Mouse (Mus musculus): ENCODE measurements around the gene Inpp5e. TPM values are rescaled to one million over a fixed set of nuclear protein-coding genes. Genes with fewer than 3 reads are reported as not detected.
"Not testable (repeated sequence)": the region's sequence is repeated elsewhere in the genome, so short reads cannot be mapped to it uniquely, and the experiment has no call there.

Gene Inpp5e
- polyA plus RNA-seq, 1 experiment = 17.1 TPM

DNA sequence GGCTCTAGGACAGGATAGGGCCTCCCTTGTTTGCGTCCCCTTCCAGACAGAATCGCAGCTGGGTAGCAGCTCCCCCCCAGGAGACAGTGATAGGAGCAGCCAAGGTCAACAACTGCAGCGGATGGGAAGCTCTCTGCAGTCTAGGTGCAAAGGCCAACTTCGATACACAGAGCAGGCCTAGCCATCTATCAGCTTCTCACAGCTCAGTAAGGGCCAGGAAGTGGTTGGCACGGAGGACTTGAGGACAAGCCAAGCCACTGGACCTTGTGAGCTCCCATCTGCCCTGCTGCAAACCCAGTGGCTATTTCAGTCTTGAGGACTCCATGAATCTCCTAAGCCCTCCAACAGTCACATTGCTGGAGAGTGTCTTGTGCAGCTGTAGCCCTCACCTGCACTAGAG is 9.4 kb downstream of the Inpp5e start:
- H3K4me3 ChIP-seq (ENCODE audit: insufficient read depth, low read length) = no peak overlapping the region
- no peak for TF ChIP-seq POLR2A (IDR thresholded peaks at IDR 0.05; ENCODE audit: low read depth, low read length)
- no peak for TF ChIP-seq CTCF (IDR thresholded peaks at IDR 0.05; ENCODE audit: borderline replicate concordance, insufficient read depth, low read length)
- H3K4me1 ChIP-seq (ENCODE audit: control insufficient read depth, insufficient read depth, low read length) = no peaks in the 10 kb centered on the region
- H3K27ac ChIP-seq (ENCODE audit: insufficient read depth, low read length) = no peak overlapping the region

DNA sequence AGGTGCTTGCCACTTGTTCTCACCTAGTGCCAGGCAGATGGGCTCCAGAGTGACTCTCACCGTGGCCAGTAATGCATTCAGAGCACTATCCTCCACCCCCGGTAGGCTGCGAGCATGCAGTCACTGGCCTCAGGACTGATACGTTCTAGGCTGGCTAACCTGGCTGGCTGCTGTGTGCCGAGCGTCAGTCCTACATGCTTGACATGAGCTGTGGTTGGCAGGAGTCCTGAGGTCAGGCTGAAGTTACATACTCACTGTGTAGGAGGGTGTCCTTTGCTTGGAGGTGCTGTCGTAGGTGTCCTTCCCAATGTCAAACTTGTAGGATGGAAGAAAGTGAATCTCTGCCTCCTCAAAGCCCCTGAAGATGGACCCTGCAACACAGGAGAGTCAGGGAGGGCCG is 10.0 kb downstream of the Inpp5e start:
- Histone ChIP-seq H3K4me3 (ENCODE audit: insufficient read depth, low read length) (no peak overlapping the region), H3K4me1 (ENCODE audit: control insufficient read depth, insufficient read depth, low read length) (no peaks in the 10 kb centered on the region), H3K27ac (ENCODE audit: insufficient read depth, low read length) (no peak overlapping the region)
- TF ChIP-seq CTCF (IDR thresholded peaks at IDR 0.05; ENCODE audit: borderline replicate concordance, insufficient read depth, low read length) (no peak), POLR2A (IDR thresholded peaks at IDR 0.05; ENCODE audit: low read depth, low read length) (no peak)

DNA sequence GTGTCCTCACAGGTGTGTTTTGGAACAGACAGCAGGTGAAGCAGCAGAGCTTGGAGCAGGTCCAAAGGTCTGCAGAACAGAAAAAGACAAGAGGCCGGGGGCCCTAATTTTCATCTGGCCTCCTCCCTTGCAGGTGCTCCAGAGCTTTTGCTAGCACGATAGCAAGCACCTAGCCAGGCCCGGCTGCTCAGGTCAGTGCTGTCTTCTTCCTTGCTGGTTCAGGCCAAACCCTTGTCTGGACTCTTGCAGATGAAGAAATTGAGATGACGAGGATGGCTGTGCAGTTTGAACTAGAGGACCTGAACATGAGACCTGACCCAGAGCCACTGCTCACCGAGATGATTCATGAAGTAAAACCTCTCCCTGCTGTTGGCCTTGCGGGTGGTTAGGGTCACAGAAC is 17.4 kb downstream of the Inpp5e start:
- no peak for TF ChIP-seq CTCF (IDR thresholded peaks at IDR 0.05; ENCODE audit: borderline replicate concordance, insufficient read depth, low read length)
- no peak for TF ChIP-seq POLR2A (IDR thresholded peaks at IDR 0.05; ENCODE audit: low read depth, low read length)
- H3K4me3 ChIP-seq (ENCODE audit: insufficient read depth, low read length) = no peak overlapping the region
- H3K27ac ChIP-seq (ENCODE audit: insufficient read depth, low read length) = no peak overlapping the region
- H3K4me1 ChIP-seq (ENCODE audit: control insufficient read depth, insufficient read depth, low read length) = 0 out of 2 replicates have a peak, but pooled peaks cover 7% of the 10 kb centered on the region

DNA sequence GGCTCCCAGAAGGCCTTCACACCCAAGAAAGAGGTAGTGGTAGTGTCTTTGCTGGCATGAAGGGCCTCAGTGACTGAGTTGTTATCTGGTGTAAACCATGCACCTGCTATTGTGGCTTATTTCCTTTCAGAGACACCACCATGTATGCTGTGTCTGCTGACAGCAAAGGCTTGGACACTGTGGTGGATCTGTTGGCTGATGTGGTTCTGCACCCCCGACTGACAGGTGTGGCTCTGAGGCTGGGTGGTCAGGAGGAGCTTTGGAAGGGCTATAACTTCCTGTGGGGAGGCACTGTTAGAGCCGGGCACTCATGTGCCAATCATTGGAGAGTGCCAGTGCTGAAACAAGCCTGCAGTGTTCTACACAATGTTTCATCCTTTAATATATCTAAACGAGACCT is 18.0 kb downstream of the Inpp5e start:
- Histone ChIP-seq H3K27ac (ENCODE audit: insufficient read depth, low read length) (no peak overlapping the region), H3K4me1 (ENCODE audit: control insufficient read depth, insufficient read depth, low read length) (0 out of 2 replicates have a peak, but pooled peaks cover 7% of the 10 kb centered on the region), H3K4me3 (ENCODE audit: insufficient read depth, low read length) (no peak overlapping the region)
- TF ChIP-seq CTCF (IDR thresholded peaks at IDR 0.05; ENCODE audit: borderline replicate concordance, insufficient read depth, low read length) (no peak), POLR2A (IDR thresholded peaks at IDR 0.05; ENCODE audit: low read depth, low read length) (no peak)

DNA sequence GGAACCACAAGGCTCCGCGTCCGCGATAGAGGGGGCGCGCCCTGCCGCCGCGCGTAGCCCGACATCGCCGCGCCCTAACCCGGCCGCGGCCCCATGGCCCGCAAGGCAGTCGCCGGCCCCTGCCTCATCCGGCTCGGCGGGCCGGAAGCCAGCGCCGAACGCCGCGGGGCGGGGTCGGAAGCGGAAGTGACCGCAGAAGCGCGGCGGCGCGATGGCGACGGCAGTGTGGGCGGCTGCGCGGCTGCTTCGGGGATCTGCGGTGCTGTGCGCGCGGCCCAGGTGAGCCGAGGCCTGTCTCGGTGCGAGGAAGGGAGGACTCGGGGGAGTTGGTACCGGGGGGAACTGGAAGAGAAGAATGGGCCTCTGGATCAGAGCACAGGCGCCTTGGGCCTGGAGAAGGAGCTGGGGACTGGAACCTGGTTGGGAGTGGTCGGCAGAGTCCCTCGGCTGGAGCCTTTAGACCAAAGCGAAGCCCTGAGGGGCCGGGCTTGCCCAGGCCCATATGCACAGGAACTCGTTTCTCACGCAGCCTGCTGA is 19.8 kb downstream of the Inpp5e start, which contains the start of the genes Entr1 and Pmpca:
Gene Entr1 (minus strand): TSS at position 163 of the 537 bp plus-strand sequence.
Gene Pmpca (plus strand): TSS at position 186 of the 537 bp plus-strand sequence.
- H3K4me3 ChIP-seq (ENCODE audit: insufficient read depth, low read length) = peak within 1 kb of the TSS; percentile 94
- H3K27ac ChIP-seq (ENCODE audit: insufficient read depth, low read length) = 0 out of 2 replicates have a peak within 1 kb of the TSS, but pooled peaks have one; percentile 28
- no peak for TF ChIP-seq CTCF (IDR thresholded peaks at IDR 0.05; ENCODE audit: borderline replicate concordance, insufficient read depth, low read length)
- TF ChIP-seq POLR2A (IDR thresholded peaks at IDR 0.05; ENCODE audit: low read depth, low read length) = peak; percentile 81
- H3K4me1 ChIP-seq (ENCODE audit: control insufficient read depth, insufficient read depth, low read length) = 0 out of 2 replicates have a peak, but pooled peaks cover 7% of the 10 kb centered on the region

DNA sequence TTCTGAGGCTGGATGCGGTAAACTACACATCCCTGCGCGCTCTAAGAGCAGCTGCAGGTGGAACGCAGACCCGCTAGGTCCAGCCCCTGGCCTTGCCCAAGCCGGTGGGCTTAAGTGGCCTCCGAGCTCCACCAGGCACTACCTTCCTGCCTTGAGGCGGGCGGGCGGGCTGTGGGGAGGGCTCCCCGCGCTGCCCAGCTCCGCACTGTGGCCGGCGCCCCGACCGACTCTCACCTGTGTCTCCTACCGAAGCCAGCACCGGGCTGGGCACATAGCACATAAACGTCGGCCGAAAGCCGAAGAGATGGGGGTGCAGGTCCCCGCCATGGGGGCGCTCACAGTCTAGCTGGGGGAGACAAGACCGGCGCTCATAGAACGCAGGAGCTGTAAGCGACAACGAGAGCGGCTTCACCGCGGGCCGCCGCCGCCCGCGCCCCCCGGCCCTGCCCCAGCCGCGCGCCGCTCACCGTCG is 20.3 kb downstream of the Inpp5e start:
- 0 out of 2 replicates have a peak, but pooled peaks cover 7% of the 10 kb centered on the region for H3K4me1 ChIP-seq (ENCODE audit: control insufficient read depth, insufficient read depth, low read length)
- TF ChIP-seq POLR2A (IDR thresholded peaks at IDR 0.05; ENCODE audit: low read depth, low read length) (no peak), CTCF (IDR thresholded peaks at IDR 0.05; ENCODE audit: borderline replicate concordance, insufficient read depth, low read length) (no peak)

DNA sequence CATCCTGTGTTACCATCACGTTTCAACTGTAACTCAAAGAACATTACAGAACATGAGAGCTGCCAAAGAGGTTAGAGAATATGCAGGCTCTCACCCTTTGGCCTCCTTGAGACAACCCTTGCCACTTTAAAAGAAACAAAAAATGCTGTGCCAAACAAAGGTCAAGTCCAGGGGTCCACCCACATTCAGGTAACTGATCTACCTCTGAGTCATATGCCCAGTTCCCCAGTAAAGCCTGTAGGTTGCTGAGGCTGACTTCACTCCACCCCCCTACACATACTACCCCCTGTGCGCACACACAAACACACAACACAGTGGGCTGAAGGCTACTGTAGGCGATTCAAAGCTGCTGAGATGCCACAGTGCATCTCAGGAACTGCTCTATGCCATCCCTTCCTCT is 21.3 kb downstream of the Inpp5e start:
- TF ChIP-seq POLR2A (IDR thresholded peaks at IDR 0.05; ENCODE audit: low read depth, low read length) (no peak), CTCF (IDR thresholded peaks at IDR 0.05; ENCODE audit: borderline replicate concordance, insufficient read depth, low read length) (no peak)
- Histone ChIP-seq H3K4me3 (ENCODE audit: insufficient read depth, low read length) (peak overlapping the region; percentile 94), H3K4me1 (ENCODE audit: control insufficient read depth, insufficient read depth, low read length) (0 out of 2 replicates have a peak, but pooled peaks cover 7% of the 10 kb centered on the region), H3K27ac (ENCODE audit: insufficient read depth, low read length) (no peak overlapping the region)

More for the DNA sequence above, 20.3 kb downstream of the Inpp5e start:
- Histone ChIP-seq H3K27ac (ENCODE audit: insufficient read depth, low read length) (no peak overlapping the region), H3K4me3 (ENCODE audit: insufficient read depth, low read length) (peak overlapping the region; percentile 94)

DNA sequence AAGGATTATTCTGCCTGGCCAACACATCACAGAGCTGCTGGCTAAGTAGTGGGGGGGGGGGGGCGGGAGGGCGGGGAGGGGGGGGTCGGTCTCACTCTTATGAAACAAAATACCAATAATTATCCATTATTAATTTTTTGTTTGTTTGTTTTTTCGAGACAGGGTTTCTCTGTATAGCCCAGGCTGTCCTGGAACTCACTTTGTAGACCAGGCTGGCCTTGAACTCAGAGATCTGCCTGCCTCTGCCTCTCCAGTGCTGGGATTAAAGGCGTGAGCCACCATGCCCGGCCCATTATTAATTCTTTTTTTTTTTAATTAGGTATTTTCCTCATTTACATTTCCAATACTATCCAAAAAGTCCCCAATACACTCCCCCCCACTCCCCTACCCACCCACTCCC is 28.1 kb downstream of the Inpp5e start:
- H3K4me1 ChIP-seq (ENCODE audit: control insufficient read depth, insufficient read depth, low read length); H3K27ac ChIP-seq (ENCODE audit: insufficient read depth, low read length): not testable (repeated sequence)
- H3K4me3 ChIP-seq (ENCODE audit: insufficient read depth, low read length) = peak overlapping the region; percentile 74

DNA sequence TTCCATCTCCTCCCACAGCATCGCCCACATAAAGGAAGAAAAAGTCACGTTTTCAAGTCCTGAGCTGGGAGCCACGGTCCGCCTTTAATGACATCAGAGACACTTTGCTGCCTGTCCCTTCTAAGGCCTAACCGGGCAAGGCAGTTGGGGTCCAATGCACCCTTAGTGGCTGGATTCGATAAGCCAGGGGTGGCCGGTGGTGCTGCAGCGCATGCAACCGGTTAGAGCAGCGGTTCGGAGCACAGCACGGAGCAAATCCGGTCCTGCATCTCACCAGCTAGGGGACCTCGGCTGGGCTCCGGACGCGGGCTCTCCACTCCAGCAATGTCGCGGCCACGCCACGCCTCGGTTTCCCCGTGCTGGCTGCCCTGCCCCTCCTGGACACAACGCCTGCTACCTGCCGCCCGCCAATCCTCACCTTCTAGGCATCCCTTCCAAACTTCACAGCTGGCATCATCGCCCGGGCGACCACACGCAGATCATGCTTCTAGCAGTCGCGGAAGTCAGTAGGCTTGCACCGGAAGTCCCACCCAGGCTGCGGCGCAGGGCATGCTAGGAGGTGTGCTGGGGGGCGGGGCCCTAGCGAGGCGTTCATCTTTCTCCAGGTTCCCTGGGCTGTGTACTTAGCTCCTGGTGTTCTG is 28.8 kb downstream of the Inpp5e start, which contains the start of gene Snapc4:
Gene Snapc4 (minus strand): TSS at position 523 of the 641 bp plus-strand sequence.
- Histone ChIP-seq H3K27ac (ENCODE audit: insufficient read depth, low read length) (no peak within 1 kb of the TSS), H3K4me1 (ENCODE audit: control insufficient read depth, insufficient read depth, low read length) (no peaks in the 10 kb centered on the region), H3K4me3 (ENCODE audit: insufficient read depth, low read length) (peak within 1 kb of the TSS; percentile 74)
- TF ChIP-seq POLR2A (IDR thresholded peaks at IDR 0.05; ENCODE audit: low read depth, low read length) (peak; percentile 78), CTCF (IDR thresholded peaks at IDR 0.05; ENCODE audit: borderline replicate concordance, insufficient read depth, low read length) (no peak)

DNA sequence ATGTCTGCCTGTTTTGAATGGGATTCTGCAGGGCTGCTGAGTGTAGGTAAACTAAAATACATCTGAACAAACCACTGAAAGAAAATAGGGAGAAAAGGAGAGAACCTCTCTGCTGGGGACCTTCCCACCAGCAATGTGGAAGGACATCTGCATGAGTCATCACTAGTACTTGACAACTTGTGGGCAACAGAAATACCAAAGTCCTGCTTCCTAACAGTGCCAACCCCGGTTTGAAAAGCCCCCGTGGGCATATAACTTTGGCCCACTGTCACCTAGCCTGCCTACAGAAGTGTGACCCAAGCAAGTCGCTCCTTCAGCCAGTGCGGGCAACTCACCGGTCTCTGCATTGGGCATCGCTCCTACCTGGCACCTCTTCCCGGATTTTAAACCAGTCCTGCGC is 36.6 kb downstream of the Inpp5e start:
- TF ChIP-seq POLR2A (IDR thresholded peaks at IDR 0.05; ENCODE audit: low read depth, low read length) (no peak), CTCF (IDR thresholded peaks at IDR 0.05; ENCODE audit: borderline replicate concordance, insufficient read depth, low read length) (no peak)

More for the DNA sequence above, 36.6 kb downstream of the Inpp5e start:
- Histone ChIP-seq H3K4me1 (ENCODE audit: control insufficient read depth, insufficient read depth, low read length) (peaks cover 9% of the 10 kb centered on the region), H3K27ac (ENCODE audit: insufficient read depth, low read length) (no peak overlapping the region), H3K4me3 (ENCODE audit: insufficient read depth, low read length) (no peak overlapping the region)

Data from embryonic fibroblast, embryonic 13.5 days (primary cell).